Mouse (Mus musculus) midbrain, embryonic 14.5 days (tissue): ENCODE data around the gene Traf6. TPM values are rescaled to one million over a fixed set of nuclear protein-coding genes. Genes with fewer than 3 reads are reported as not detected.

Source experiments
- ATAC-seq: fragments of 200-750 bp; cut with Nextera tagmentation; 2 replicates; pipeline ENCODE4 v1.8.0; 2017; ENCODE audit warnings: moderate number of reproducible peaks, moderate library complexity; ENCODE audit not compliant: low FRiP score, low TSS enrichment
- DNase-seq: peaks from one replicate; pipeline ENCODE4 v3.0.0-alpha.2; 2015
- H3K27ac ChIP-seq: fragments of 300-500 bp; sonication (generic); replicated peaks from 2 replicates; pipeline ENCODE4 v1.5.1; 2014; ENCODE audit warnings: mild to moderate bottlenecking, low read depth, low read length, moderate library complexity
- H3K27me3 ChIP-seq: fragments of 300-500 bp; sonication (generic); 2 replicates; pipeline ENCODE4 v1.6.1; 2014; ENCODE audit warnings: low read length, control low read depth, mixed read lengths; ENCODE audit not compliant: control insufficient read depth, insufficient read depth
- H3K36me3 ChIP-seq: fragments of 300-500 bp; sonication (generic); 2 replicates; pipeline ENCODE4 v1.6.1; 2014; ENCODE audit warnings: low read length, control low read depth; ENCODE audit not compliant: control insufficient read depth, insufficient read depth
- H3K4me1 ChIP-seq: fragments of 300-500 bp; sonication (generic); 2 replicates; pipeline ENCODE4 v1.6.1; 2014; ENCODE audit warnings: mild to moderate bottlenecking, antibody characterized with exemption, low read length, control low read depth; ENCODE audit not compliant: control insufficient read depth, insufficient read depth
- H3K4me2 ChIP-seq: fragments of 300-500 bp; sonication (generic); 2 replicates; pipeline ENCODE4 v1.6.1; 2014; ENCODE audit warnings: mild to moderate bottlenecking, low read length, moderate library complexity
- H3K4me3 ChIP-seq: fragments of 300-500 bp; sonication (generic); replicated peaks from 2 replicates; pipeline ENCODE4 v1.5.1; 2014; ENCODE audit warnings: low read depth, low read length
- H3K9ac ChIP-seq: fragments of 300-500 bp; sonication (generic); replicated peaks from 2 replicates; pipeline ENCODE4 v1.6.1; 2014; ENCODE audit warnings: mild to moderate bottlenecking, low read length, moderate library complexity
- H3K9me3 ChIP-seq: fragments of 300-500 bp; sonication (generic); 2 replicates; pipeline ENCODE4 v1.6.1; 2016; ENCODE audit warnings: low read length, control low read depth, mixed read lengths; ENCODE audit not compliant: control insufficient read depth
- WGBS: fragments of 180-500 bp; shearing (Covaris S2); extraction: QIAGEN DNeasy Blood & Tissue Kit; methylation state at CpG from one replicate; pipeline ENCODE4 v1.1.7; 2014; 5-methylcytosine and 5-hydroxymethylcytosine counted together
- polyA plus RNA-seq: library from polyadenylated mRNA; unstranded; fragments of >200 nt; fragmentation: Nextera tagmentation; extraction: Ambion mirVana; gene quantifications from 2 replicates; pipeline ENCODE4 v1.2.1, GENCODE M21; 2014

The Traf6 gene
- polyA plus RNA-seq: 6.6 and 11.5 TPM in 2 replicates

DNA sequence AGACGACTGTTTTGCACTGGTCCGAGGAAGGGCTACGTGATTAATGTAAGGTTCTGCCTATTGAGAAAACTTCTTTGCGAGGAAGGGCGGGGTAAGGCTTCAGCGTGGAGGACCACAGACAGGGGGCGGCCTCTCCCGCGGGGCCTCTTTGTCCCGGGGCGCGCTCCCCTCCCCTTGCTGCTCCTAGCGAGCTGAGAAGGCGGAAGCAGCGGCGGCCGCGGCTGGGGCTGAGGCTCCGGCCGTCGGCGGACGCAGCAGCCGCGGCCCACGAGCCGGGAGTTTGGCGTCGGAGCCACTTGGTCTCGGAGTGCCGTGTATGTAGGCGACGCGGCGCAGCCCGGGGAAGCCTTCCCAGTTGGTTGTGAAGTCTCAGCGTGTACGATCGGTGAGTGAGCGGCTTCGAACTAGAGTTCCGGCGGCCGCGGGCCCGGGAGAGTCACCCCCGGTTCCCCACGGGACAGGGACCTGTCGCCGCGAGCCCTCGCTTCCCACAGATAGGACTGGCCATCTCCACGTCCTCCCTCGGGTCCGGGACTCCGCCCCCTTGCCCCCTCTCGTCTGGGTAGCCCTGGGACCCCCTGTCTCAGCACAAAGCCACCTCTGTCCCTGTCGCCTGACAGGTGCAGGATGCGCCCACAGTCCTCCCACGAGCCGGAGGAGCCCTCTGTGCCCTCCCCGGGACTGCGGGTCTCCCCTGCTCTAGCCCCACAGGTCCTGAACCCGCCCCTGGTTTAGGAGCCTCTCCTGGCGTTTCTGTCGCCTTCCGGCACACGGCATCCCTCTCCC lies at the start of gene Traf6:
Gene Traf6, plus strand, starts transcription at position 194 of the 786 bp plus-strand sequence.
- DNase-seq (peak; percentile 91), ATAC-seq (peak; percentile 94)
- Histone ChIP-seq H3K27ac (peak within 1 kb of the TSS; percentile 74), H3K4me1 (peaks cover 10% of the 10 kb centered on the region), H3K9ac (peak within 1 kb of the TSS; percentile 91), H3K4me2 (peak within 1 kb of the TSS; percentile 77), H3K36me3 (no peaks in the 10 kb centered on the region), H3K4me3 (peak within 1 kb of the TSS; percentile 92), H3K27me3 (no peaks in the 10 kb centered on the region), H3K9me3 (no peaks in the 10 kb centered on the region)
- WGBS: 1% methylated on average over 68 of the region's 68 CpGs

DNA sequence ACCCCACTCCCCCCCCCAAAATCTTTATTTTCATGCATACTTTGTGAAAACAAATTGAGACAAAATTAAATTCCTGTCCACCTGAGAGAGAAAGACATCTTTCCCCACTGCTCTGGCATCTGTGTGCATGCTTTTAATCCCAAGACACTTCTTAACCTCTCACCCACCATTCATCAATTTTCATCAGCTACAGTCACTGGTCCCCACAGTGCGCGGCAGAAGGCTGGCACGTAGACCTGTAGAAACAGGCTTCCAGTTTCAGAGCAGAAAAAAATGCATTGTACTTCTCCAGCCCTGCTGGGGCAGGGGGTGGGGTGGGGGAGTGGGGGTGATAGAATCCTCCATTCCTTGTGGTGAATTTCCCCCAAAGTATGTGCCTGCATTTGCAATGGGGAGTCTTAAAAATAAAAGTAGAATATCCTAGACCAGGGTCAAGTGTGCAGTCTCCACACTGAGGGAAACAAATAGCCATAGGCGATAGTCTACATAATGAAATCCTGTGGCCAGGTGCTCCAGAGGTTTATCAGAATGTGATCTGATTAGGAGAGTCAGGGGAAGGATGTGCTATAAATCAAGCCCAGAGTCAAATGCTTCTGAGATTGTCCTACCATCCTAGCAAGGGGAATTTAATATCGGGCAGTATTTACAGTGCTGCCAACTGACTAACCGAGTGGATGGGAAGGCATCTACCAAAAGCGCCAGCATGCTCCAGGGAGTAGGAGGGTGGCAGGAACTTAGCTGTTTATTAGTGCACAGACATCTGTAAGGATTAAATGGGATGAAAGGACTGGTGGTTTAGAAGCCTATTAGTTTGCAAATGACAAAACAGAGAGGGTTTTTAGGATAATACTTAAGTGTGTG lies 39.0 kb upstream of the Traf6 start:
- Histone ChIP-seq H3K9ac (no peak overlapping the region), H3K4me2 (no peak overlapping the region), H3K4me1 (peaks cover 5% of the 10 kb centered on the region; the same call in 1 of the 2 replicates), H3K27me3 (no peaks in the 10 kb centered on the region), H3K9me3 (no peaks in the 10 kb centered on the region), H3K4me3 (no peak overlapping the region), H3K36me3 (no peaks in the 10 kb centered on the region), H3K27ac (no peak overlapping the region)
- no peak for DNase-seq
- no peak for ATAC-seq
- WGBS: 63% methylated on average over 7 of the region's 7 CpGs

- Histone ChIP-seq H3K36me3 (no peaks in the 10 kb centered on the region), H3K9ac (no peak overlapping the region), H3K27ac (no peak overlapping the region), H3K4me1 (peaks cover 5% of the 10 kb centered on the region; the same call in 1 of the 2 replicates), H3K9me3 (no peaks in the 10 kb centered on the region), H3K4me2 (no peak overlapping the region), H3K27me3 (no peaks in the 10 kb centered on the region), H3K4me3 (no peak overlapping the region)
- ATAC-seq: no peak
- 81% methylated on average over 3 of the region's 3 CpGs for WGBS
- no peak for DNase-seq
These were observed 38.3 kb upstream of the Traf6 start for GRCm38 (mm10) chr2:101639840-101640350.

- ATAC-seq: no peak
- H3K9me3 ChIP-seq: no peaks in the 10 kb centered on the region
- no peak overlapping the region for H3K9ac ChIP-seq
- no peak for DNase-seq
- H3K27me3 ChIP-seq: no peaks in the 10 kb centered on the region
- no peaks in the 10 kb centered on the region for H3K4me1 ChIP-seq
- H3K4me3 ChIP-seq: no peak overlapping the region
- 88% methylated on average over 1 of the region's 1 CpGs for WGBS
- H3K4me2 ChIP-seq: no peak overlapping the region
- H3K27ac ChIP-seq: no peak overlapping the region
- no peaks in the 10 kb centered on the region for H3K36me3 ChIP-seq
These were observed 32.4 kb upstream of the Traf6 start for GRCm38 (mm10) chr2:101645841-101646240.

DNA sequence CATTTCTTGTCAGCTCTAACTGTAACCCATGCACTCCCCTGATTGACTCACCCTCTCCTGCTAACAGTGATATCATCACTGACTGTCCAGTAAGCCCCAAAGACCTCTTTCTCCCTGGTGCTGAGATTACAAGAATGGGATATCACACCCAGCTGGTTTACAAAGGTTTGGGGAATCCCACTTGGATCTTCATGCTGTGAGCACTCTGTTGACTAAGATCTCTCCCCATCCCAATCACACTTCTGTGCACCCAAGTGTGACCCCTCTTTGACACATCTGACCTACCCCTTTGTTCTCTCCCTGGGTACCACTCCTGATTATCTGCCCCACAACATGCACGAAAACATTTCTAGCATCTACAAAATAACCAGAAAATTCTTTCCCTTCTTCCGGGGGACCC lies 29.9 kb upstream of the Traf6 start:
- ATAC-seq: no peak
- no peaks in the 10 kb centered on the region for H3K9me3 ChIP-seq
- H3K4me3 ChIP-seq: no peak overlapping the region
- DNase-seq: no peak
- no peak overlapping the region for H3K9ac ChIP-seq
- no peak overlapping the region for H3K27ac ChIP-seq
- no peaks in the 10 kb centered on the region for H3K4me1 ChIP-seq
- H3K36me3 ChIP-seq: no peaks in the 10 kb centered on the region
- WGBS: 27% methylated on average over 2 of the region's 2 CpGs
- no peaks in the 10 kb centered on the region for H3K27me3 ChIP-seq
- H3K4me2 ChIP-seq: no peak overlapping the region

- 38% methylated on average over 8 of the region's 8 CpGs for WGBS
- H3K9me3 ChIP-seq: no peaks in the 10 kb centered on the region
- ATAC-seq (no peak), DNase-seq (no peak)
- H3K27me3 ChIP-seq: no peaks in the 10 kb centered on the region
- no peak within 1 kb of the TSS for H3K4me2 ChIP-seq
- no peak within 1 kb of the TSS for H3K9ac ChIP-seq
- H3K36me3 ChIP-seq: no peaks in the 10 kb centered on the region
- H3K4me3 ChIP-seq: no peak within 1 kb of the TSS
- H3K27ac ChIP-seq: no peak within 1 kb of the TSS
- H3K4me1 ChIP-seq: no peaks in the 10 kb centered on the region
These were observed 29.0 kb upstream of the Traf6 start, which contains the start of the genes Rag1 and B230118H07Rik for GRCm38 (mm10) chr2:101649114-101649671. TSS of gene Rag1 (minus strand) at chr2:101649501. TSS of gene B230118H07Rik (minus strand) at chr2:101649532.

DNA sequence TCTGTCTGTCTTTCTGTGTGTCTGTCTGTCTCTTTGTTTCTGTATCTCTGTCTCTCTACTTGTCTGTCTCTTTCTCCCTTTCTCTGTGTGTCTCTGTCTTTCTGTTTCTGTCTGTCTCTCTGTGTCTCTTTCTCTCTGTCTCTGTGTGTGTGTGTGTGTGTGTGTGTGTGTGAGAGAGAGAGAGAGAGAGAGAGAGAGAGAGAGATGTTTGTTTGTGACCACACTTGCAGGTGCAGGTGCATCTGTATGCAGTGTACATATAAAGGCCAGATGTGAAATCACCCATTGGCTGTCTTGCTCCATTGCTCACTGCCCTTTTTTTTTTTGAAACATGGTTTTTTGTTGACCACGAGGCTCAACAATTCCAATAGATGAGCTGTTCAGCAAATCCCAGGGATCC lies 27.8 kb upstream of the Traf6 start:
- no peak for DNase-seq
- Histone ChIP-seq H3K4me1 (no peaks in the 10 kb centered on the region), H3K4me3 (no peak overlapping the region), H3K4me2 (no peak overlapping the region), H3K9me3 (no peaks in the 10 kb centered on the region), H3K9ac (no peak overlapping the region), H3K27me3 (no peaks in the 10 kb centered on the region; the same call in 1 of the 2 replicates), H3K36me3 (no peaks in the 10 kb centered on the region), H3K27ac (no peak overlapping the region)
- ATAC-seq: no peak
- WGBS: 46% methylated on average over 1 of the region's 1 CpGs

- no peak overlapping the region for H3K27ac ChIP-seq
- no peaks in the 10 kb centered on the region for H3K9me3 ChIP-seq
- H3K4me2 ChIP-seq: peak overlapping the region; percentile 63
- no peaks in the 10 kb centered on the region for H3K36me3 ChIP-seq
- WGBS: 31% methylated on average over 14 of the region's 14 CpGs
- no peak overlapping the region; the same call in 1 of the 2 replicates for H3K9ac ChIP-seq
- no peak for DNase-seq
- H3K4me3 ChIP-seq: peak overlapping the region; percentile 27
- ATAC-seq: peak; percentile 46; the same call in 1 of the 2 replicates
- H3K4me1 ChIP-seq: no peaks in the 10 kb centered on the region
- H3K27me3 ChIP-seq: no peaks in the 10 kb centered on the region; the same call in 1 of the 2 replicates
These were observed 25.9 kb upstream of the Traf6 start for GRCm38 (mm10) chr2:101652204-101652920.
